Mouse (Mus musculus) embryonic facial prominence, embryonic 11.5 days (tissue): ENCODE measurements around the gene Mrpl19. TPM values are rescaled to one million over a fixed set of nuclear protein-coding genes. Genes with fewer than 3 reads are reported as not detected.

Experiments
- ATAC-seq: fragments of 200-750 bp; cut with Nextera tagmentation; replicated peaks from 2 replicates; pipeline ENCODE4 v1.8.0; 2017; ENCODE audit warnings: low read depth; ENCODE audit not compliant: insufficient number of reproducible peaks, low FRiP score, low TSS enrichment
- DNase-seq: peaks from one replicate; pipeline ENCODE4 v3.0.0-alpha.2; 2015; ENCODE audit warnings: low spot score
- H3K27ac ChIP-seq: fragments of 300-500 bp; sonication (generic); replicated peaks from 2 replicates; pipeline ENCODE4 v1.5.1; 2014; ENCODE audit warnings: mild to moderate bottlenecking, low read depth, low read length, control low read depth
- H3K27me3 ChIP-seq: fragments of 300-500 bp; sonication (generic); 2 replicates; pipeline ENCODE4 v1.6.1; 2014; ENCODE audit warnings: mild to moderate bottlenecking, low read length, moderate library complexity, mixed read lengths; ENCODE audit not compliant: control insufficient read depth, insufficient read depth
- H3K36me3 ChIP-seq: fragments of 300-500 bp; sonication (generic); replicated peaks from 2 replicates; pipeline ENCODE4 v1.6.1; 2014; ENCODE audit warnings: low read depth, mild to moderate bottlenecking, low read length, moderate library complexity, mixed read lengths; ENCODE audit not compliant: control insufficient read depth, insufficient read depth
- H3K4me1 ChIP-seq: fragments of 300-500 bp; sonication (generic); 2 replicates; pipeline ENCODE4 v1.6.1; 2014; ENCODE audit warnings: low read length, mixed read lengths; ENCODE audit not compliant: control insufficient read depth, insufficient read depth
- H3K4me2 ChIP-seq: fragments of 300-500 bp; sonication (generic); 2 replicates; pipeline ENCODE4 v1.6.1; 2014; ENCODE audit warnings: low read depth, mild to moderate bottlenecking, control low read depth, low read length, moderate library complexity
- H3K4me3 ChIP-seq: fragments of 300-500 bp; sonication (generic); 2 replicates; pipeline ENCODE4 v1.5.1; 2014; ENCODE audit warnings: low read depth, low read length, control low read depth
- H3K9ac ChIP-seq: fragments of 300-500 bp; sonication (generic); replicated peaks from 2 replicates; pipeline ENCODE4 v1.6.1; 2014; ENCODE audit warnings: mild to moderate bottlenecking, control low read depth, low read length
- H3K9me3 ChIP-seq: fragments of 300-500 bp; sonication (generic); replicated peaks from 2 replicates; pipeline ENCODE4 v1.6.1; 2016; ENCODE audit warnings: mild to moderate bottlenecking, low read length, inconsistent platforms, mixed read lengths; ENCODE audit not compliant: control insufficient read depth
- WGBS: fragments of 180-500 bp; shearing (Covaris S2); extraction: QIAGEN DNeasy Blood & Tissue Kit; methylation state at CpG from one replicate; pipeline ENCODE4 v1.1.7; 2014; 5-methylcytosine and 5-hydroxymethylcytosine counted together
- polyA plus RNA-seq: library from polyadenylated mRNA; unstranded; fragments of >200 nt; fragmentation: Nextera tagmentation; extraction: Ambion mirVana; gene quantifications from 2 replicates; pipeline ENCODE4 v1.2.1, GENCODE M21; 2014

The Mrpl19 gene
- 68.0 and 68.9 TPM in 2 replicates for polyA plus RNA-seq

DNA sequence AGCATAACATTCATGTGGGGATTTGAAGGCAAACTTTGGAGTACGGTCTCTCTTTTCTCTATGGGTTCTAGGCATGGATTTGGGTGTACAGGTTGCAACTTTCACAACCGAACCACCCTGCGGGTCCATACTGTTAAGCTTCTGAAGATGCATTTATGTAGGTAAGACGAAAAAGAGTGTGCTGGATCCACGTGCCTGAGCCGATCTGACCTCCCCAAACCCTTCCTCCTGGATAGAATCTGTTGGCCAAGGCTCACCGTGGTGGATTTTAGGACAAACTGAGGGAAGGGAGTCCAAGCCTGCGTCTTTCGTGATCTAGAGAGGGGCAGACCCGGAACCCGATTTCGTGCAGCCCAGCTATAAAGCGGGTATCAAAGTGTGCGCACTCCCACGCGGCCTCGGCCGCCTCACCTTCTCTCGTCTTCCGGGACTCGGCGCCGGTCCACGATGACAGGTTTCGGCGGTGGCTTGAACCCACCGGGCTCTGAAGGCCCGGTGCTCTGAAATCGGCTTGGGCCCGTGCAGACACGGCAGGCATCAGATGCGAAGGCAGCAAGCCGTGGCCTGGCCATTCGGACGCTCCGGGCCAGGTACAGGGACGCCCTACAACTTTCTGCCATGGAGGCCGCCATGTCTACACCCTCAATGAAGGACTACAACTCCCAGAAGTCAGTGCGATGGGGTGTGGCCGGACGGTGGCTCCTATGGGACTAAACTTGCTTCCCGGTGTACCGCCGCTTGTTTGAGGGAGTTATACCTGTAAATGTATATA, at the start of gene Mrpl19:
Gene Mrpl19, minus strand, starts transcription at position 663 of the 772 bp plus-strand sequence.
- H3K27ac ChIP-seq = no peak within 1 kb of the TSS
- H3K4me1 ChIP-seq = no peaks in the 10 kb centered on the region
- peaks cover 6% of the 10 kb centered on the region for H3K36me3 ChIP-seq
- H3K9me3 ChIP-seq = no peaks in the 10 kb centered on the region
- H3K4me2 ChIP-seq = peak within 1 kb of the TSS; percentile 58
- no peaks in the 10 kb centered on the region for H3K27me3 ChIP-seq
- WGBS = under 1% methylated on average over 44 of the region's 44 CpGs
- ATAC-seq (peak; percentile 95), DNase-seq (peak; percentile 96)
- H3K9ac ChIP-seq = peak within 1 kb of the TSS; percentile 83
- peak within 1 kb of the TSS; percentile 86 for H3K4me3 ChIP-seq

DNA sequence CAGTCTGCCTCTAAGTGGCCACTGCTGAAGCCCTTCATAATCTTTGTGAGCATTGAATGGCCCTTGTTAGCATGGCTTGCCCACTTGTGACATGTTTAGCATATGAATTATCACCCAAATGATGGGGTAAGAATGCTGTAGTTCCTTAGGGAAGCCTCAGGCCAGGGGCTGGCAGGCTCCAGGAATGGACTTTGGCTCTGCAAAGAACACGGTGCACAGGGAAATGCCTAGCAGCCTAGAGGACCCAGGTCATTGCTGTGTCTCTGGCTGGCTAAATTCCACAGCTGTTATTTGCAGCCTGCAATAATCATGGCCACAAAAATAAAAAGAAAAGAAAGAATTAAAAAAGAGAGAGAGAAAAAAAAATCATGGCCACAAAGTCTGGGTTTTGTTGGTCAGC, 46.6 kb upstream of the Mrpl19 start:
- H3K27me3 ChIP-seq = no peaks in the 10 kb centered on the region
- 52% methylated on average over 1 of the region's 1 CpGs for WGBS
- DNase-seq (no peak), ATAC-seq (no peak)
- no peaks in the 10 kb centered on the region for H3K4me1 ChIP-seq
- no peak overlapping the region for H3K27ac ChIP-seq
- H3K9ac ChIP-seq = no peak overlapping the region
- no peaks in the 10 kb centered on the region for H3K36me3 ChIP-seq
- no peak overlapping the region for H3K4me2 ChIP-seq
- H3K9me3 ChIP-seq = no peaks in the 10 kb centered on the region
- H3K4me3 ChIP-seq = no peak overlapping the region

DNA sequence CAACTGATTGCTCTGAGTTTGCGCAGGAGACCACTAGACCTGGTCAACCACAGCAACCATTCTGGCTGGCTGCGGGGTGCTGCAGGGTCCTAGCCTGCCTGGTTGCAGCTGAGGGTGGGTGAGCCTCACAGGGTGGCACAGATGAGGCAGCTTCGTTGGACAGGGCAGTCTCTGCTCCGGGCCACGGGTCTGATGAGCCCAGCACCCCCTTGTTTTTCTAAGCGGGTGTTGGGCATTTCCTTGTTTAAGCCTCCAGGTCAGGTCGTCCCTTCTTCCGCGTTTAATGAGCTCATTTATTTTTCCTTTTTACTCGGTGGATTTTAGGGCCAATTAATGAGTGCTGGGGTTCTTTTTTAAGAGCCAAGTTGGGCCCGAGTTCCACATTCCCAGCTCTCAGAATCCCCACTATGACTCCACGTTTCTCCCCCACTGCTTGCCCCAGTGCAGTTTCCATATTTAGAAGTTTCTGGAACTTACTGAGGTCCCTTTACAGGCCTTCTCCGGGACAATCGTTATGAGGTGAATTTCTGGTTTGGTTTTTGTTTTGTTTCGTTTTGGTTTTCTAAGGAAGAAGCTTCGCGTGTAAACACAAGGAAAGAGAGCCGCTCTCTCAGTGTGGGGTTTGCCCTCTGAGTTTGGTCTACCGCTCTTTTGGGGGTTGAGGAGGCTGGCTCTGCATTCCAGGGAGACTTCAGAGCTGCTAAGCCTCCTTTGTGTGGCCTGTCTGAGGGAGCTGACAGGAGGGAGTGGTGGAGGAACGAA, 24.5 kb upstream of the Mrpl19 start:
- Histone ChIP-seq H3K36me3 (no peaks in the 10 kb centered on the region), H3K4me3 (no peak overlapping the region), H3K27me3 (no peaks in the 10 kb centered on the region), H3K4me2 (no peak overlapping the region), H3K4me1 (0 out of 2 replicates have a peak, but pooled peaks cover 2% of the 10 kb centered on the region), H3K27ac (no peak overlapping the region), H3K9ac (no peak overlapping the region), H3K9me3 (no peaks in the 10 kb centered on the region)
- WGBS = 38% methylated on average over 20 of the region's 20 CpGs
- DNase-seq = no peak
- no peak for ATAC-seq

DNA sequence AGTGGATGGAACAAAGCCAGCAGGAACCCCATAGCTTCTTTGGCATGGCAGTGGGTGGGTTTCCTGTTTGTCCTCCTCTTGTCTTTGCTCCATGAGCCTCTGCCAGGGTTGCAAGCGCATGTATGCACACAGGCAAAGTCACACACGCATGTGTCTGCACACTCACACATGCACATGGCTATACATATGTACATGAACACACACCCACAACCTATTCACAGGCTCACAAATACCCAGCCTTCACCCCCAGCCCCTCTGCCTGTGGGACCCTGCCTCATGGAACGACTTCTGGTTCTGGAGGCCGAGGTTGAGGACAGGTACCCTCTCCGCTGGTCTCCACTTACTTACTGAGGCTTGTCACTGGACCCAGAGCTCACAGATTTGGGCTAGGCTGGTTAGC, 22.6 kb upstream of the Mrpl19 start:
- no peak overlapping the region for H3K4me2 ChIP-seq
- no peak for ATAC-seq
- H3K9ac ChIP-seq = no peak overlapping the region
- no peak overlapping the region for H3K4me3 ChIP-seq
- no peaks in the 10 kb centered on the region for H3K9me3 ChIP-seq
- no peaks in the 10 kb centered on the region for H3K27me3 ChIP-seq
- 88% methylated on average over 5 of the region's 5 CpGs for WGBS
- DNase-seq = no peak
- no peak overlapping the region for H3K27ac ChIP-seq
- H3K4me1 ChIP-seq = 0 out of 2 replicates have a peak, but pooled peaks cover 2% of the 10 kb centered on the region
- no peaks in the 10 kb centered on the region for H3K36me3 ChIP-seq

DNA sequence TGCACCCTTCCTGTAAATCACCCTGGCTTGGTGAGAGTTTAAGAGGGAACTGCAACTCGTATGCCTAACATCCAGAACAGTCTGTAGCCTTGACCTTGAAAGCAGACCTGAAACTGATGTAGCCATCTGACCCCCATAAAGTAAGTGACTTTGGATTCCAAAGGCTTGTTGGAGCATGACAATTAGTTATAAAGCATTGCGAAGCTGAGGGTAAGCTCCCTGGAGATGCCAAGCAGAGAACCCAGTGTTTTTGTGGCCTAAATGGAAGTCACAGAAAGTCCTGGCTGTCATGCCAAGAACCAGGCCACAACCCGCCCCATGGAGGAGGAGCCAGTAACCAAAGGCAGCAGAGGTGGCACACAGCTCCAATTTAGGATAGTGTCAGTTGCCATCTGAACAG, 21.8 kb upstream of the Mrpl19 start:
- Histone ChIP-seq H3K4me2 (no peak overlapping the region), H3K27me3 (no peaks in the 10 kb centered on the region), H3K9ac (peak overlapping the region; percentile 34; the same call in 1 of the 2 replicates), H3K9me3 (no peaks in the 10 kb centered on the region), H3K27ac (no peak overlapping the region), H3K4me3 (no peak overlapping the region), H3K36me3 (no peaks in the 10 kb centered on the region), H3K4me1 (0 out of 2 replicates have a peak, but pooled peaks cover 2% of the 10 kb centered on the region)
- 62% methylated on average over 3 of the region's 3 CpGs for WGBS
- ATAC-seq = no peak
- DNase-seq = no peak

DNA sequence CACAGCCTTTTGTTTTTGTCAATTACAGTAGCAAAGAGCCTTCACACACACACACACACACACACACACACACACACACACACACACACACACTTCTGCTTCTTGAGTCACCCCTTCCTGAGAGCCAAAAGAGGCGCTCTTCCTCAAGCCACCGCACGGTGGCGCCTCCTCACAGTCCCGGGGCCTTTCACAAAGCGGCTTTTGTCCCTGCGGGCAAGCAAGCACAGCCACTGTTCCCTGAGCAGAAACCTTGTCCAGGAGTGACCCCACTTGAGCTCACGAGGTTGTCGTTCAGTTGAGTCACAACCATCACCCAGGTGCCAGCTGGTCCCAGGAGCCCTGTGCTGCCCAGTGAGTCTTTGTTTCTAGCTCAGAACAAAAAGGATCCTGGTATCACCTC, 21.3 kb upstream of the Mrpl19 start:
- Histone ChIP-seq H3K4me1 (0 out of 2 replicates have a peak, but pooled peaks cover 2% of the 10 kb centered on the region), H3K4me3 (no peak overlapping the region), H3K36me3 (no peaks in the 10 kb centered on the region), H3K27ac (no peak overlapping the region), H3K4me2 (no peak overlapping the region), H3K27me3 (no peaks in the 10 kb centered on the region), H3K9ac (peak overlapping the region; percentile 34), H3K9me3 (no peaks in the 10 kb centered on the region)
- ATAC-seq (peak; percentile 74), DNase-seq (peak; percentile 87)
- WGBS = 2% methylated on average over 9 of the region's 9 CpGs

DNA sequence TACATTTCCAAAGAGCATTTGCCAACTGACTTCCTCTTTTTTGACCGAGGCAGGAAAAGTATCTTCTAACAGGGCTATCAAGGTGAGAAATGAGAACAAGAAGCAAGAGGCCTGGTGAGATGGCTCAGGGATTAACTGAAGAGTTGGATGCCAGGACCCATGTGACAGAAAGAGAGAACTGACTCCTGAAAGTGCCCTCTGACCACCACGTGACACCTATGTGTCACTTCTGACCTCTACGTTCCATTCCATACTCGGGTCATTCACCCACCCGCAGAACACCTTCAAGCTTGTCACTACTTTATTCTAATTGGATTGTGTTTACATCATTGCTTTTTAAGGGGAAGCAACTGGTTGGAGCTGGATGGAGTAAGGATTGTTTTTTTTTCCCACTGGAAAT, 20.8 kb upstream of the Mrpl19 start:
- Histone ChIP-seq H3K4me3 (no peak overlapping the region), H3K27ac (no peak overlapping the region), H3K4me1 (0 out of 2 replicates have a peak, but pooled peaks cover 2% of the 10 kb centered on the region), H3K27me3 (no peaks in the 10 kb centered on the region), H3K4me2 (no peak overlapping the region), H3K36me3 (no peaks in the 10 kb centered on the region), H3K9ac (no peak overlapping the region), H3K9me3 (no peaks in the 10 kb centered on the region)
- ATAC-seq (no peak), DNase-seq (no peak)
- WGBS = 47% methylated on average over 5 of the region's 5 CpGs

DNA sequence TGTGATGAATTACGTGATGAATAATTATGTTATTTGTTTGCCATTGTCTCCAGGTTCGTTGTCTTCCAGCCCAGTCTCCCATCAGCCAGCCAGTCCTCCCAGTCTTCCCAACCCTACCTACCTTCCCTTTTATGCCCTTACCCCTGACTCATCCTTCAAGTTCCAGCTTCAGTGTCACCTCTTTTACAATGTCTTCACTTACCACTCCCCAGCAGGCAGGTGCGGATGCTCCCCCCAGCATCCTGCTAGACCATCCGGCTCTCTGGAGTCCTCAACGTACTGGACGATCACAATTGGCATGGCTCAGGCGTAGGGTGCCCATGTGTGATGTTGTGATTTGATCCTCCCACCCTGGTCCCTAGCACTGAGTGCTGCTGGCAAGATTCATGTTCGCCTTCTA, 20.4 kb upstream of the Mrpl19 start:
- DNase-seq (no peak), ATAC-seq (no peak)
- no peaks in the 10 kb centered on the region for H3K9me3 ChIP-seq
- WGBS = 89% methylated on average over 8 of the region's 8 CpGs
- no peak overlapping the region for H3K4me2 ChIP-seq
- no peak overlapping the region for H3K9ac ChIP-seq
- no peaks in the 10 kb centered on the region for H3K27me3 ChIP-seq
- no peak overlapping the region for H3K27ac ChIP-seq
- H3K4me3 ChIP-seq = no peak overlapping the region
- no peaks in the 10 kb centered on the region for H3K36me3 ChIP-seq
- H3K4me1 ChIP-seq = 0 out of 2 replicates have a peak, but pooled peaks cover 2% of the 10 kb centered on the region
